Mouse (Mus musculus): ENCODE measurements around the gene Atoh7. TPM values are rescaled to one million over a fixed set of nuclear protein-coding genes. Genes with fewer than 3 reads are reported as not detected.

The Atoh7 gene
- total and polyA plus RNA-seq, 3 experiments: not detected

GRCm38 (mm10) chr10:63063365-63063764, 36.1 kb upstream of the Atoh7 start:
- Histone ChIP-seq H3K4me1 (ENCODE audit: control insufficient read depth in 1 of 2, insufficient read depth in 2 of 2, low read length in 2 of 2) (no peaks in the 10 kb centered on the region; a peak in 1 of 4 replicates), H3K27ac (ENCODE audit: control insufficient read depth, low read depth, low read length) (no peak overlapping the region), H3K36me3 (ENCODE audit: control insufficient read depth in 1 of 2, insufficient read depth in 2 of 2, low read length in 2 of 2) (no peaks in the 10 kb centered on the region), H3K9me3 (replicated peaks; ENCODE audit: insufficient read depth, low read length) (no peaks in the 10 kb centered on the region), H3K9ac (ENCODE audit: control insufficient read depth, low read depth, low read length, poor library complexity, severe bottlenecking) (no peak overlapping the region), H3K4me3 (ENCODE audit: control insufficient read depth in 1 of 2, insufficient read depth in 1 of 2, low read depth in 2 of 2, low read length in 2 of 2) (no peak overlapping the region), H3K27me3 (ENCODE audit: control insufficient read depth in 1 of 2, insufficient read depth in 2 of 2, low read length in 2 of 2) (no peaks in the 10 kb centered on the region; a peak in 1 of 4 replicates), H3K79me2 (ENCODE audit: control insufficient read depth, insufficient read depth, low read length, poor library complexity) (no peaks in the 10 kb centered on the region)
- DNase-seq (ENCODE audit: low read depth, low spot score): no peak
- TF ChIP-seq MAFK (IDR thresholded peaks at IDR 0.05; ENCODE audit: borderline replicate concordance, low read depth, low read length): no peak

- Histone ChIP-seq H3K4me1 (ENCODE audit: control insufficient read depth in 1 of 2, insufficient read depth in 2 of 2, low read length in 2 of 2) (no peaks in the 10 kb centered on the region; a peak in 1 of 4 replicates), H3K9me3 (replicated peaks; ENCODE audit: insufficient read depth, low read length) (no peaks in the 10 kb centered on the region), H3K79me2 (ENCODE audit: control insufficient read depth, insufficient read depth, low read length, poor library complexity) (no peaks in the 10 kb centered on the region), H3K9ac (ENCODE audit: control insufficient read depth, low read depth, low read length, poor library complexity, severe bottlenecking) (no peak overlapping the region), H3K4me3 (ENCODE audit: control insufficient read depth in 1 of 2, insufficient read depth in 1 of 2, low read depth in 2 of 2, low read length in 2 of 2) (no peak overlapping the region), H3K27me3 (ENCODE audit: control insufficient read depth in 1 of 2, insufficient read depth in 2 of 2, low read length in 2 of 2) (no peaks in the 10 kb centered on the region; a peak in 1 of 4 replicates), H3K36me3 (ENCODE audit: control insufficient read depth in 1 of 2, insufficient read depth in 2 of 2, low read length in 2 of 2) (no peaks in the 10 kb centered on the region), H3K27ac (ENCODE audit: control insufficient read depth, low read depth, low read length) (no peak overlapping the region)
- TF ChIP-seq MAZ (IDR thresholded peaks at IDR 0.05; ENCODE audit: low read depth, low read length) (no peak), E2F4 (IDR thresholded peaks at IDR 0.05; ENCODE audit: borderline replicate concordance, low read depth, low read length) (no peak)
- no peak for DNase-seq (ENCODE audit: low read depth, low spot score)
Observed at GRCm38 (mm10) chr10:63064516-63064915, 34.9 kb upstream of the Atoh7 start.

GRCm38 (mm10) chr10:63065561-63065960, 33.9 kb upstream of the Atoh7 start:
- TF ChIP-seq MAX (IDR thresholded peaks at IDR 0.05; ENCODE audit: low read length): no peak
- TF ChIP-seq E2F4 (IDR thresholded peaks at IDR 0.05; ENCODE audit: borderline replicate concordance, low read depth, low read length): no peak
- Histone ChIP-seq H3K4me3 (ENCODE audit: control insufficient read depth in 1 of 2, insufficient read depth in 1 of 2, low read depth in 2 of 2, low read length in 2 of 2) (no peak overlapping the region), H3K9ac (ENCODE audit: control insufficient read depth, low read depth, low read length, poor library complexity, severe bottlenecking) (no peak overlapping the region), H3K27me3 (ENCODE audit: control insufficient read depth in 1 of 2, insufficient read depth in 2 of 2, low read length in 2 of 2) (no peaks in the 10 kb centered on the region; a peak in 1 of 4 replicates), H3K79me2 (ENCODE audit: control insufficient read depth, insufficient read depth, low read length, poor library complexity) (no peaks in the 10 kb centered on the region), H3K9me3 (replicated peaks; ENCODE audit: insufficient read depth, low read length) (no peaks in the 10 kb centered on the region), H3K4me1 (ENCODE audit: control insufficient read depth in 1 of 2, insufficient read depth in 2 of 2, low read length in 2 of 2) (no peaks in the 10 kb centered on the region; a peak in 1 of 4 replicates), H3K36me3 (ENCODE audit: control insufficient read depth in 1 of 2, insufficient read depth in 2 of 2, low read length in 2 of 2) (no peaks in the 10 kb centered on the region), H3K27ac (ENCODE audit: control insufficient read depth, low read depth, low read length) (no peak overlapping the region)
- no peak for DNase-seq (ENCODE audit: low read depth, low spot score)

- TF ChIP-seq ZC3H11A (IDR thresholded peaks at IDR 0.05; ENCODE audit: low read depth, low read length): peak; percentile 71
- TF ChIP-seq CTCF (IDR thresholded peaks at IDR 0.05 in 2 of 3, conservative IDR thresholded peaks at IDR 0.05 in 1 of 3; ENCODE audit: control insufficient read depth in 1 of 3, insufficient read depth in 1 of 3, low read depth in 2 of 3, low read length in 3 of 3, poor library complexity in 1 of 3, severe bottlenecking in 1 of 3): peak; percentile 39 to 83 (median 82)
- TF ChIP-seq BHLHE40 (IDR thresholded peaks at IDR 0.05; ENCODE audit: borderline replicate concordance, low read depth, low read length): 0 out of 2 replicates have a peak, but pooled peaks have one; percentile 12
- TF ChIP-seq SMC3 (IDR thresholded peaks at IDR 0.05; ENCODE audit: low read depth, low read length): peak; percentile 83
- no peak for TF ChIP-seq POLR2AphosphoS5 (IDR thresholded peaks at IDR 0.05; ENCODE audit: borderline replicate concordance, low read depth, low read length)
- TF ChIP-seq MEF2A (IDR thresholded peaks at IDR 0.05; ENCODE audit: extremely low read depth, insufficient replicate concordance, low read depth, low read length, poor library complexity, severe bottlenecking): no peak
- peak; percentile 79 for TF ChIP-seq RAD21 (IDR thresholded peaks at IDR 0.05; ENCODE audit: low read depth, low read length)
- Histone ChIP-seq H3K79me2 (ENCODE audit: control insufficient read depth, insufficient read depth, low read length, poor library complexity) (no peaks in the 10 kb centered on the region), H3K9ac (ENCODE audit: control insufficient read depth, low read depth, low read length, poor library complexity, severe bottlenecking) (no peak overlapping the region), H3K4me1 (ENCODE audit: control insufficient read depth in 1 of 2, insufficient read depth in 2 of 2, low read length in 2 of 2) (no peaks in the 10 kb centered on the region), H3K27me3 (ENCODE audit: control insufficient read depth in 1 of 2, insufficient read depth in 2 of 2, low read length in 2 of 2) (no peaks in the 10 kb centered on the region; a peak in 1 of 4 replicates), H3K27ac (ENCODE audit: control insufficient read depth, low read depth, low read length) (no peak overlapping the region), H3K36me3 (ENCODE audit: control insufficient read depth in 1 of 2, insufficient read depth in 2 of 2, low read length in 2 of 2) (no peaks in the 10 kb centered on the region), H3K9me3 (replicated peaks; ENCODE audit: insufficient read depth, low read length) (no peaks in the 10 kb centered on the region), H3K4me3 (ENCODE audit: control insufficient read depth in 1 of 2, insufficient read depth in 1 of 2, low read depth in 2 of 2, low read length in 2 of 2) (no peak overlapping the region)
- DNase-seq (ENCODE audit: low read depth, low spot score): peak; percentile 57
Observed at GRCm38 (mm10) chr10:63065988-63066387, 33.5 kb upstream of the Atoh7 start.

Data from MEL (cell line).